In the genomic region with DNA sequence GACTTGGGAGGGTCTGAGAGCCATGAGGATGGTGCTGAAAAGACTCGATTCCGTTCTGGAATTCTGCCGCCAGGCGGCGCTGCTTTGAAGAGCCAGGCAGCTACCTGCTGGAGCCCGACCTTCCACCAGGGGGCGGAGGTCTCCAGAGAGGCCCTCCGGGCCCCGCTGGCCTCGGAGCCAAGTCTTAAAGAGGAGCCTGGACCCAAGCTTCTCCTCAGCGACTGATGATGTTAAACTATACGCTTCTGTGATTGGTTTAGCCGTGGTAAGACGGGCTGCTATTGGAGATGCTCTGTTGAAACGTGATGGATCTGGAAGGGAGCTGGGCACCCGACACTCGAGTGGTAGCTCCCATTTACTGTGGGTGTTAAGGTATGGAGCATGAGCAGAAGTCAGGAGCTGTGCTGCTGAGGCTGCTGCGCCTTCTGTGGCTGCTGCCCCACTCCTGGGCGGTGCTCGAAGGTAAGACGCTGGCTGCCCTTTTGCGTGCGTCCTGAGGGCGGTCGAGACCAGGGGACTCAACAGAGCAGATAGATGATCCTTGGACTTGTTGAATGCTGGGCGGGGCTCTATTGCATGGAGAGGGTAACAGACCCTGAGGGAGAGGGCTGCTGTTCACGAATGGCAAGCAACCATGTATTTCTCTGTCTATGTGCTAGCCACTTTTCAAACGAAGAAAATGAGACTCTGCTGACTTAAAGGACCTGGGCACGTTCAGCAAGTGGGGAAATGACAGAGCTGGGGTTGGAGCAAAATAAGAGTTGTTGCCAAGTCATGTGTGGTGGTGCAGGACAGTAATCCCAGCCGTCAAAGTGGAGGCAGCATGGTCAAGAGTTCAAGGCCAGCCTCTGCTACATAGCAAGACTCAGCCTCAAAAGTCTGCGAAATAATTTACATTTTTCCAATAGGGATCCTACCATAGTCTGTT, we compare ENCODE assay signal across 8 mouse cellular contexts. TPM values are rescaled to one million over a fixed set of nuclear protein-coding genes. Genes with fewer than 3 reads are reported as not detected.
DNase-seq lines count a peak whose midpoint lies in the region; ATAC-seq and TF ChIP-seq lines count a peak whose summit lies in the region.

No protein-coding gene starts in this region.

- peak overlapping the region; percentile 26; the same call in 1 of the 2 replicates for H3K9ac ChIP-seq in embryonic facial prominence, embryonic 15.5 days
- H3K9ac ChIP-seq in kidney, embryonic 14.5 days (ENCODE audit: low read depth, low read length) = 0 out of 2 replicates have a peak overlapping the region, but pooled peaks have one; percentile 34
- H3K9ac ChIP-seq in limb, embryonic 15.5 days = no peak overlapping the region

- H3K27ac ChIP-seq in bone marrow, adult 2 months (ENCODE audit: control insufficient read depth, insufficient read depth, low read depth, low read length, poor library complexity) = peak overlapping the region; percentile 51
- no peak overlapping the region for H3K27ac ChIP-seq in embryonic facial prominence, embryonic 15.5 days (replicated peaks)
- no peak overlapping the region for H3K27ac ChIP-seq in kidney, embryonic 14.5 days (ENCODE audit: low read depth, low read length)
- 0 out of 2 replicates have a peak overlapping the region, but pooled peaks have one; percentile 11 for H3K27ac ChIP-seq in limb, embryonic 15.5 days

- peaks cover 2% of the 10 kb centered on the region; the same call in 1 of the 2 replicates for H3K4me1 ChIP-seq in bone marrow, adult 2 months (ENCODE audit: control insufficient read depth, insufficient read depth, low read length)
- peaks cover 20% of the 10 kb centered on the region for H3K4me1 ChIP-seq in embryonic facial prominence, embryonic 15.5 days
- 0 out of 2 replicates have a peak, but pooled peaks cover 12% of the 10 kb centered on the region for H3K4me1 ChIP-seq in kidney, embryonic 14.5 days (ENCODE audit: control insufficient read depth, insufficient read depth, low read length)
- H3K4me1 ChIP-seq in limb, embryonic 15.5 days = peaks cover 19% of the 10 kb centered on the region

- WGBS in bone marrow, adult 2 months = 3% methylated on average over 31 of the region's 31 CpGs
- 5% methylated on average over 31 of the region's 31 CpGs for WGBS in embryonic facial prominence, embryonic 15.5 days
- WGBS in kidney, embryonic 14.5 days = 7% methylated on average over 31 of the region's 31 CpGs
- WGBS in limb, embryonic 15.5 days = 7% methylated on average over 31 of the region's 31 CpGs

- peak overlapping the region; percentile 66 for H3K4me3 ChIP-seq in bone marrow, adult 2 months (replicated peaks; ENCODE audit: control insufficient read depth, low read depth, low read length)
- peak overlapping the region; percentile 43 for H3K4me3 ChIP-seq in embryonic facial prominence, embryonic 15.5 days (replicated peaks)
- peak overlapping the region; percentile 35 for H3K4me3 ChIP-seq in kidney, embryonic 14.5 days (ENCODE audit: low read length)
- peak overlapping the region; percentile 38 for H3K4me3 ChIP-seq in limb, embryonic 15.5 days

- H3K27me3 ChIP-seq in embryonic facial prominence, embryonic 15.5 days = peaks cover 33% of the 10 kb centered on the region
- peaks cover 6% of the 10 kb centered on the region; the same call in 1 of the 2 replicates for H3K27me3 ChIP-seq in kidney, embryonic 14.5 days (ENCODE audit: control insufficient read depth, insufficient read depth, low read length)
- peaks cover 41% of the 10 kb centered on the region for H3K27me3 ChIP-seq in limb, embryonic 15.5 days

- peak; percentile 56; the same call in 1 of the 2 replicates for TF ChIP-seq POLR2A in bone marrow, adult 2 months (IDR thresholded peaks at IDR 0.05; ENCODE audit: borderline replicate concordance, control insufficient read depth, low read depth, low read length)

- peak; percentile 100 for DNase-seq in 416B (ENCODE audit: low read depth)
- peak; percentile 99 for DNase-seq in heart, adult 9 months (ENCODE audit: low spot score in 2 of 2)
- DNase-seq in monocyte, adult 2 months (ENCODE audit: low read depth in 1 of 2, low spot score in 2 of 2) = peak; percentile 95 to 98
- DNase-seq in spleen, postnatal 36 days (ENCODE audit: low spot score in 2 of 2) = peak; percentile 97 to 98

- H3K36me3 ChIP-seq in embryonic facial prominence, embryonic 15.5 days = no peaks in the 10 kb centered on the region
- H3K36me3 ChIP-seq in kidney, embryonic 14.5 days (ENCODE audit: control insufficient read depth, insufficient read depth, low read length) = no peaks in the 10 kb centered on the region
- H3K36me3 ChIP-seq in limb, embryonic 15.5 days = no peaks in the 10 kb centered on the region

- ATAC-seq in embryonic facial prominence, embryonic 15.5 days (ENCODE audit: insufficient number of reproducible peaks, low FRiP score, low TSS enrichment, low read depth) = peak; percentile 96
- ATAC-seq in kidney, embryonic 14.5 days (ENCODE audit: low FRiP score, low TSS enrichment) = peak; percentile 97
- peak; percentile 97 for ATAC-seq in limb, embryonic 15.5 days (ENCODE audit: insufficient number of reproducible peaks, low FRiP score, low TSS enrichment, low read depth)

- H3K4me2 ChIP-seq in embryonic facial prominence, embryonic 15.5 days (replicated peaks) = peak overlapping the region; percentile 88
- peak overlapping the region; percentile 62 for H3K4me2 ChIP-seq in kidney, embryonic 14.5 days (replicated peaks; ENCODE audit: low read depth, low read length)
- peak overlapping the region; percentile 85 for H3K4me2 ChIP-seq in limb, embryonic 15.5 days

- H3K9me3 ChIP-seq in embryonic facial prominence, embryonic 15.5 days (replicated peaks) = no peaks in the 10 kb centered on the region
- H3K9me3 ChIP-seq in kidney, embryonic 14.5 days (ENCODE audit: control insufficient read depth, low read length) = no peaks in the 10 kb centered on the region
- no peaks in the 10 kb centered on the region for H3K9me3 ChIP-seq in limb, embryonic 15.5 days

- peak; percentile 98 for TF ChIP-seq CTCF in bone marrow, adult 2 months (IDR thresholded peaks at IDR 0.05; ENCODE audit: control insufficient read depth, insufficient read depth, low read length)

RNA-seq across cellular contexts. Expression of gene H2-DMb2, which starts 7.5 kb away (rescaled TPM):
- 24.3 and 38.9 TPM in 2 replicates for polyA plus RNA-seq in bone marrow, adult 2 months (2011; ENCODE audit: insufficient read depth, insufficient read length, low replicate concordance, missing spikeins)
- 0.61 and 0.93 TPM in 2 replicates for polyA plus RNA-seq in embryonic facial prominence, embryonic 15.5 days (2015; fragmentation: Nextera tagmentation; extraction: Ambion mirVana)
- polyA plus RNA-seq in kidney, embryonic 14.5 days (2014; fragmentation: Nextera tagmentation; extraction: Ambion mirVana) = 18.5 and 21.9 TPM in 2 replicates
- 0.37 and 0.38 TPM in 2 replicates for polyA plus RNA-seq in limb, embryonic 15.5 days (2015; fragmentation: Nextera tagmentation; extraction: Ambion mirVana)

RNA-seq across cellular contexts. Expression of gene Brd2, which starts 13.1 kb away (rescaled TPM):
- polyA plus RNA-seq in bone marrow, adult 2 months (2011; ENCODE audit: insufficient read depth, insufficient read length, low replicate concordance, missing spikeins) = 118 and 172 TPM in 2 replicates
- 118 and 122 TPM in 2 replicates for polyA plus RNA-seq in embryonic facial prominence, embryonic 15.5 days (2015; fragmentation: Nextera tagmentation; extraction: Ambion mirVana)
- 153 and 178 TPM in 2 replicates for polyA plus RNA-seq in kidney, embryonic 14.5 days (2014; fragmentation: Nextera tagmentation; extraction: Ambion mirVana)
- polyA plus RNA-seq in limb, embryonic 15.5 days (2015; fragmentation: Nextera tagmentation; extraction: Ambion mirVana) = 104 and 112 TPM in 2 replicates

RNA-seq across cellular contexts. Expression of gene H2-DMa, which starts 16.2 kb away (rescaled TPM):
- polyA plus RNA-seq in bone marrow, adult 2 months (2011; ENCODE audit: insufficient read depth, insufficient read length, low replicate concordance, missing spikeins) = 14.2 and 38.5 TPM in 2 replicates
- 14.0 and 15.3 TPM in 2 replicates for polyA plus RNA-seq in embryonic facial prominence, embryonic 15.5 days (2015; fragmentation: Nextera tagmentation; extraction: Ambion mirVana)
- 16.1 and 19.3 TPM in 2 replicates for polyA plus RNA-seq in kidney, embryonic 14.5 days (2014; fragmentation: Nextera tagmentation; extraction: Ambion mirVana)
- 13.4 and 15.2 TPM in 2 replicates for polyA plus RNA-seq in limb, embryonic 15.5 days (2015; fragmentation: Nextera tagmentation; extraction: Ambion mirVana)

RNA-seq across cellular contexts. Expression of gene H2-DMb1, which starts 17.3 kb away (rescaled TPM):
- 42.1 and 59.8 TPM in 2 replicates for polyA plus RNA-seq in bone marrow, adult 2 months (2011; ENCODE audit: insufficient read depth, insufficient read length, low replicate concordance, missing spikeins)
- polyA plus RNA-seq in embryonic facial prominence, embryonic 15.5 days (2015; fragmentation: Nextera tagmentation; extraction: Ambion mirVana) = 3.2 and 3.8 TPM in 2 replicates
- 4.1 and 4.2 TPM in 2 replicates for polyA plus RNA-seq in kidney, embryonic 14.5 days (2014; fragmentation: Nextera tagmentation; extraction: Ambion mirVana)
- polyA plus RNA-seq in limb, embryonic 15.5 days (2015; fragmentation: Nextera tagmentation; extraction: Ambion mirVana) = 2.6 and 3.3 TPM in 2 replicates

RNA-seq across cellular contexts. Expression of gene H2-Oa, which starts 43.4 kb away (rescaled TPM):
- polyA plus RNA-seq in bone marrow, adult 2 months (2011; ENCODE audit: insufficient read depth, insufficient read length, low replicate concordance, missing spikeins) = 3.9 and 6.3 TPM in 2 replicates
- polyA plus RNA-seq in embryonic facial prominence, embryonic 15.5 days (2015; fragmentation: Nextera tagmentation; extraction: Ambion mirVana) = 0.54 and 0.89 TPM in 2 replicates
- polyA plus RNA-seq in kidney, embryonic 14.5 days (2014; fragmentation: Nextera tagmentation; extraction: Ambion mirVana) = 0.51 and 0.76 TPM in 2 replicates
- 0.61 and 0.79 TPM in 2 replicates for polyA plus RNA-seq in limb, embryonic 15.5 days (2015; fragmentation: Nextera tagmentation; extraction: Ambion mirVana)

Comparison
In these comparisons a context has a peak if more than half of its experiments do, and no peak if none do; other contexts are left out.
1. H3K27ac ChIP-seq: peak in bone marrow, adult 2 months (single experiment) and limb, embryonic 15.5 days (single experiment); none in embryonic facial prominence, embryonic 15.5 days (single experiment) and kidney, embryonic 14.5 days (single experiment).
2. RNA of gene H2-DMb2, which starts 7.5 kb away (polyA plus RNA-seq): 24.3 to 38.9 TPM in bone marrow, adult 2 months and 18.5 to 21.9 TPM in kidney, embryonic 14.5 days; 0.61 to 0.93 TPM in embryonic facial prominence, embryonic 15.5 days and 0.37 to 0.38 TPM in limb, embryonic 15.5 days; every median in the first group is over 10 times any median in the second.
3. Peak in every context shown above with its lines, with median percentiles within 50 percentile points of each other: DNase-seq, H3K4me3 ChIP-seq, ATAC-seq and H3K4me2 ChIP-seq.